Mouse (Mus musculus) forelimb bud, embryonic 11.5 days (tissue): ENCODE results near the gene Gm9964.

ENCODE experiments used
- DNase-seq: peaks from one replicate; pipeline ENCODE4 v3.0.0-alpha.2; 2012; ENCODE audit warnings: low read depth, low spot score

Gm9964 gene

GRCm38 (mm10) chr11:79253542-79254390 is 42.9 kb downstream of the Gm9964 start:
- DNase-seq = peak; percentile 5

- DNase-seq = peak; percentile 8
Observed at GRCm38 (mm10) chr11:79252881-79253541, 43.7 kb downstream of the Gm9964 start.
